Mouse (Mus musculus) intestine, embryonic 15.5 days (tissue): Measurements from ENCODE around the gene Rab29. TPM values are rescaled to one million over a fixed set of nuclear protein-coding genes. Genes with fewer than 3 reads are reported as not detected.
"Not testable (repeated sequence)": the region's sequence is repeated elsewhere in the genome, so short reads cannot be mapped to it uniquely, and the experiment has no call there.

Experiments
- ATAC-seq: fragments of 200-750 bp; cut with Nextera tagmentation; 2 replicates; pipeline ENCODE4 v1.8.0; 2017; ENCODE audit warnings: moderate TSS enrichment, moderate library complexity
- H3K27ac ChIP-seq: fragments of 300-500 bp; sonication (generic); 2 replicates; pipeline ENCODE4 v1.5.1; 2015; ENCODE audit warnings: mild to moderate bottlenecking, inconsistent platforms
- H3K27me3 ChIP-seq: fragments of 300-500 bp; sonication (generic); replicated peaks from 2 replicates; pipeline ENCODE4 v1.6.1; 2015; ENCODE audit warnings: inconsistent platforms
- H3K36me3 ChIP-seq: fragments of 300-500 bp; sonication (generic); 2 replicates; pipeline ENCODE4 v1.6.1; 2015; ENCODE audit warnings: inconsistent platforms
- H3K4me1 ChIP-seq: fragments of 300-500 bp; sonication (generic); replicated peaks from 2 replicates; pipeline ENCODE4 v1.6.1; 2015; ENCODE audit warnings: inconsistent platforms
- H3K4me2 ChIP-seq: fragments of 300-500 bp; sonication (generic); replicated peaks from 2 replicates; pipeline ENCODE4 v1.6.1; 2015; ENCODE audit warnings: mild to moderate bottlenecking, inconsistent platforms
- H3K4me3 ChIP-seq: fragments of 300-500 bp; sonication (generic); replicated peaks from 2 replicates; pipeline ENCODE4 v1.5.1; 2015; ENCODE audit warnings: inconsistent platforms
- H3K9ac ChIP-seq: fragments of 300-500 bp; sonication (generic); 2 replicates; pipeline ENCODE4 v1.6.1; 2015; ENCODE audit warnings: inconsistent platforms
- H3K9me3 ChIP-seq: fragments of 300-500 bp; sonication (generic); 2 replicates; pipeline ENCODE4 v1.6.1; 2016; ENCODE audit warnings: inconsistent platforms
- WGBS: fragments of 180-500 bp; shearing (Covaris S2); methylation state at CpG from one replicate; pipeline ENCODE4 v1.1.7; 2015; 5-methylcytosine and 5-hydroxymethylcytosine counted together
- polyA plus RNA-seq: library from polyadenylated mRNA; unstranded; fragments of >200 nt; fragmentation: Nextera tagmentation; extraction: Ambion mirVana; gene quantifications from 2 replicates; pipeline ENCODE4 v1.2.1, GENCODE M21; 2015

Rab29 gene
- 19.4 and 21.6 TPM in 2 replicates for polyA plus RNA-seq

- 0 out of 2 replicates have a peak within 1 kb of the TSS, but pooled peaks have one; percentile 22 for H3K27ac ChIP-seq
- no peaks in the 10 kb centered on the region for H3K27me3 ChIP-seq
- 1% methylated on average over 46 of the region's 46 CpGs for WGBS
- ATAC-seq, result peak; percentile 98
- H3K4me3 ChIP-seq, result peak within 1 kb of the TSS; percentile 71
- H3K9ac ChIP-seq, result peak within 1 kb of the TSS; percentile 61
- H3K36me3 ChIP-seq, result no peaks in the 10 kb centered on the region
- no peaks in the 10 kb centered on the region; the same call in 1 of the 2 replicates for H3K4me1 ChIP-seq
- peak within 1 kb of the TSS; percentile 89 for H3K4me2 ChIP-seq
- H3K9me3 ChIP-seq, result no peaks in the 10 kb centered on the region
Measured at GRCm38 (mm10) chr1:131867093-131867945, at the start of gene Rab29. Gene Rab29 (plus strand): TSS chr1:131867224.

GRCm38 (mm10) chr1:131820353-131820752 is 46.7 kb upstream of the Rab29 start:
- not testable (repeated sequence) for H3K4me1 ChIP-seq, H3K27ac ChIP-seq, ATAC-seq, H3K9me3 ChIP-seq, H3K9ac ChIP-seq, H3K27me3 ChIP-seq, H3K36me3 ChIP-seq, H3K4me2 ChIP-seq, H3K4me3 ChIP-seq
- WGBS, result 76% methylated on average over 9 of the region's 9 CpGs

GRCm38 (mm10) chr1:131820887-131821328 is 46.1 kb upstream of the Rab29 start:
- Histone ChIP-seq H3K27me3 (no peaks in the 10 kb centered on the region), H3K4me1 (no peaks in the 10 kb centered on the region), H3K27ac (no peak overlapping the region), H3K4me2 (no peak overlapping the region), H3K9me3 (no peaks in the 10 kb centered on the region), H3K36me3 (no peaks in the 10 kb centered on the region), H3K4me3 (no peak overlapping the region), H3K9ac (no peak overlapping the region)
- no peak for ATAC-seq
- WGBS, result 84% methylated on average over 10 of the region's 10 CpGs

- Histone ChIP-seq H3K4me3 (no peak overlapping the region), H3K4me1 (peaks cover 4% of the 10 kb centered on the region; the same call in 1 of the 2 replicates), H3K9ac (no peak overlapping the region), H3K4me2 (no peak overlapping the region), H3K36me3 (no peaks in the 10 kb centered on the region), H3K27ac (no peak overlapping the region), H3K27me3 (no peaks in the 10 kb centered on the region), H3K9me3 (no peaks in the 10 kb centered on the region)
- no peak for ATAC-seq
- WGBS, result 80% methylated on average over 8 of the region's 8 CpGs
Measured at GRCm38 (mm10) chr1:131822292-131822691, 44.7 kb upstream of the Rab29 start.

- ATAC-seq, result no peak
- Histone ChIP-seq H3K4me2 (no peak overlapping the region), H3K9ac (no peak overlapping the region), H3K9me3 (no peaks in the 10 kb centered on the region), H3K4me3 (no peak overlapping the region), H3K27ac (no peak overlapping the region), H3K27me3 (no peaks in the 10 kb centered on the region), H3K4me1 (peaks cover 4% of the 10 kb centered on the region; the same call in 1 of the 2 replicates), H3K36me3 (no peaks in the 10 kb centered on the region)
- WGBS, result 94% methylated on average over 1 of the region's 1 CpGs
Measured at GRCm38 (mm10) chr1:131822856-131823492, 44.0 kb upstream of the Rab29 start.

- Histone ChIP-seq H3K4me1 (peaks cover 4% of the 10 kb centered on the region; the same call in 1 of the 2 replicates), H3K4me2 (no peak overlapping the region), H3K36me3 (no peaks in the 10 kb centered on the region), H3K4me3 (no peak overlapping the region), H3K27ac (no peak overlapping the region), H3K9me3 (no peaks in the 10 kb centered on the region), H3K27me3 (no peaks in the 10 kb centered on the region), H3K9ac (no peak overlapping the region)
- WGBS, result 45% methylated on average over 5 of the region's 5 CpGs
- ATAC-seq, result no peak
Measured at GRCm38 (mm10) chr1:131823563-131823962, 43.5 kb upstream of the Rab29 start.

GRCm38 (mm10) chr1:131824528-131825181 is 42.4 kb upstream of the Rab29 start:
- H3K27ac ChIP-seq, result no peak overlapping the region

GRCm38 (mm10) chr1:131827207-131827786 is 39.7 kb upstream of the Rab29 start, which contains the start of gene Slc41a1:
Gene Slc41a1 (plus strand): TSS chr1:131827493.
- Histone ChIP-seq H3K9me3 (no peaks in the 10 kb centered on the region), H3K27ac (peak within 1 kb of the TSS; percentile 76), H3K36me3 (no peaks in the 10 kb centered on the region), H3K4me1 (peaks cover 9% of the 10 kb centered on the region), H3K4me3 (peak within 1 kb of the TSS; percentile 77), H3K4me2 (peak within 1 kb of the TSS; percentile 81), H3K9ac (peak within 1 kb of the TSS; percentile 75), H3K27me3 (no peaks in the 10 kb centered on the region)
- ATAC-seq, result peak; percentile 75
- 4% methylated on average over 25 of the region's 25 CpGs for WGBS

More at GRCm38 (mm10) chr1:131824528-131825181, 42.4 kb upstream of the Rab29 start:
- Histone ChIP-seq H3K36me3 (no peaks in the 10 kb centered on the region), H3K9me3 (no peaks in the 10 kb centered on the region), H3K4me3 (no peak overlapping the region), H3K4me1 (peaks cover 9% of the 10 kb centered on the region), H3K4me2 (no peak overlapping the region), H3K9ac (no peak overlapping the region), H3K27me3 (no peaks in the 10 kb centered on the region)
- WGBS, result 88% methylated on average over 11 of the region's 11 CpGs
- ATAC-seq, result no peak

- WGBS, result 0% methylated on average over 35 of the region's 36 CpGs
Measured at GRCm38 (mm10) chr1:131827787-131828258, 39.2 kb upstream of the Rab29 start.

GRCm38 (mm10) chr1:131828297-131829126 is 38.5 kb upstream of the Rab29 start:
- H3K9ac ChIP-seq, result peak overlapping the region; percentile 75
- peak overlapping the region; percentile 76 for H3K27ac ChIP-seq
- H3K27me3 ChIP-seq, result no peaks in the 10 kb centered on the region
- H3K4me1 ChIP-seq, result peaks cover 9% of the 10 kb centered on the region
- 2% methylated on average over 20 of the region's 22 CpGs for WGBS
- H3K9me3 ChIP-seq, result no peaks in the 10 kb centered on the region
- H3K36me3 ChIP-seq, result no peaks in the 10 kb centered on the region
- H3K4me3 ChIP-seq, result peak overlapping the region; percentile 77
- peak overlapping the region; percentile 81 for H3K4me2 ChIP-seq
- ATAC-seq, result peak; percentile 72

More at GRCm38 (mm10) chr1:131827787-131828258, 39.2 kb upstream of the Rab29 start:
- Histone ChIP-seq H3K36me3 (no peaks in the 10 kb centered on the region), H3K27me3 (no peaks in the 10 kb centered on the region), H3K4me1 (peaks cover 9% of the 10 kb centered on the region), H3K4me3 (peak overlapping the region; percentile 77), H3K9me3 (no peaks in the 10 kb centered on the region), H3K27ac (peak overlapping the region; percentile 76), H3K4me2 (peak overlapping the region; percentile 81), H3K9ac (peak overlapping the region; percentile 75)
- peak; percentile 98 for ATAC-seq

- Histone ChIP-seq H3K4me1 (peaks cover 9% of the 10 kb centered on the region), H3K27me3 (no peaks in the 10 kb centered on the region), H3K9ac (0 out of 2 replicates have a peak overlapping the region, but pooled peaks have one; percentile 75), H3K36me3 (no peaks in the 10 kb centered on the region), H3K4me3 (peak overlapping the region; percentile 77; the same call in 1 of the 2 replicates), H3K9me3 (no peaks in the 10 kb centered on the region), H3K27ac (no peak overlapping the region), H3K4me2 (peak overlapping the region; percentile 81)
- no peak for ATAC-seq
- 37% methylated on average over 5 of the region's 5 CpGs for WGBS
Measured at GRCm38 (mm10) chr1:131829279-131829678, 37.7 kb upstream of the Rab29 start.
